Mouse (Mus musculus): ENCODE measurements around the gene Fetub. TPM values are rescaled to one million over a fixed set of nuclear protein-coding genes. Genes with fewer than 3 reads are reported as not detected.
"Not testable (repeated sequence)": the region's sequence is repeated elsewhere in the genome, so short reads cannot be mapped to it uniquely, and the experiment has no call there.

Fetub gene
- total and polyA plus RNA-seq, 3 experiments = 0.96 TPM; not detected in 2

DNA sequence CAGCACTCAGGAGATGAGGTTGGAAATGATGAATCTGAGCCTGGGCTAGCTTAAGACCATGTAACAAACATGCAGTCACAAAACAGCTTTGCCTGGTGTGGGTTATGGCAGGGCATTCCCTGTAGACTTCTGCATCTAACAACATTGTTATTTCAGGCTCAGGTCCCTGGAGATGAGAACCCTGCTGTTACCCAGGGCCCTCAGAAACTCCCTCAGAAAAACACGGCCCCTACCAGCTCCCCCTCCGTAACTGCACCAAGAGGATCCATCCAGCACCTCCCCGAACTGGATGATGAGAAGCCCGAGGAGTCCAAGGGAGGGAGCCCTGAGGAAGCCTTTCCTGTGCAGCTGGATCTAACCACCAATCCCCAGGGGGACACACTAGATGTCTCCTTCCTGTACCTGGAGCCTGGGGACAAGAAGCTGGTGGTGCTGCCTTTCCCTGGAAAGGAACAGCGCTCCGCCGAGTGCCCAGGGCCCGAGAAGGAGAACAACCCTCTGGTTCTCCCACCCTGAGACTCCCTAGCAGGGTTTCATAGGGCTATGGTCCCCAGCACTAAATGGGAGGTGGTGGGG lies 21.1 kb downstream of the Fetub start:
- no peak for TF ChIP-seq USF1 (IDR thresholded peaks at IDR 0.05; ENCODE audit: low read depth, low read length)
- no peak for TF ChIP-seq ETS1 (IDR thresholded peaks at IDR 0.05; ENCODE audit: low read depth, low read length)
- no peak for TF ChIP-seq CHD1 (IDR thresholded peaks at IDR 0.05; ENCODE audit: low read depth, low read length)
- no peak for TF ChIP-seq MEF2A (IDR thresholded peaks at IDR 0.05; ENCODE audit: extremely low read depth, insufficient replicate concordance, low read depth, low read length, poor library complexity, severe bottlenecking)
- no peak for TF ChIP-seq MAZ (IDR thresholded peaks at IDR 0.05; ENCODE audit: low read depth, low read length)
- TF ChIP-seq SMC3 (IDR thresholded peaks at IDR 0.05; ENCODE audit: low read depth, low read length) = no peak
- TF ChIP-seq SIN3A (IDR thresholded peaks at IDR 0.05; ENCODE audit: low read length) = no peak
- TF ChIP-seq MAFK (IDR thresholded peaks at IDR 0.05; ENCODE audit: borderline replicate concordance, low read depth, low read length) = no peak
- TF ChIP-seq TCF12 (IDR thresholded peaks at IDR 0.05; ENCODE audit: low read depth, low read length) = no peak
- TF ChIP-seq MYB (IDR thresholded peaks at IDR 0.05; ENCODE audit: low read depth, low read length) = no peak
- TF ChIP-seq BHLHE40 (IDR thresholded peaks at IDR 0.05; ENCODE audit: borderline replicate concordance, low read depth, low read length) = no peak
- TF ChIP-seq MAX (IDR thresholded peaks at IDR 0.05; ENCODE audit: low read length) = no peak
- no peak for TF ChIP-seq NELFE (IDR thresholded peaks at IDR 0.05; ENCODE audit: low read depth, low read length)
- Histone ChIP-seq H3K79me2 (ENCODE audit: control insufficient read depth, insufficient read depth, low read length, poor library complexity) (no peaks in the 10 kb centered on the region), H3K27ac (ENCODE audit: control insufficient read depth, low read depth, low read length) (no peak overlapping the region), H3K4me3 (ENCODE audit: control insufficient read depth in 1 of 2, insufficient read depth in 1 of 2, low read depth in 2 of 2, low read length in 2 of 2) (no peak overlapping the region), H3K27me3 (ENCODE audit: control insufficient read depth in 1 of 2, insufficient read depth in 2 of 2, low read length in 2 of 2) (no peaks in the 10 kb centered on the region; a peak in 2 of 4 replicates), H3K4me1 (ENCODE audit: control insufficient read depth in 1 of 2, insufficient read depth in 2 of 2, low read length in 2 of 2) (no peaks in the 10 kb centered on the region), H3K9me3 (replicated peaks; ENCODE audit: insufficient read depth, low read length) (no peaks in the 10 kb centered on the region), H3K9ac (ENCODE audit: control insufficient read depth, low read depth, low read length, poor library complexity, severe bottlenecking) (no peak overlapping the region), H3K36me3 (ENCODE audit: control insufficient read depth in 1 of 2, insufficient read depth in 2 of 2, low read length in 2 of 2) (no peaks in the 10 kb centered on the region)
- no peak for DNase-seq (ENCODE audit: low read depth, low spot score)

GRCm38 (mm10) chr16:22941825-22942476 lies 23.8 kb downstream of the Fetub start:
- H3K4me3 ChIP-seq (ENCODE audit: control insufficient read depth in 1 of 2, insufficient read depth in 1 of 2, low read depth in 2 of 2, low read length in 2 of 2); H3K36me3 ChIP-seq (ENCODE audit: control insufficient read depth in 1 of 2, insufficient read depth in 2 of 2, low read length in 2 of 2); DNase-seq (ENCODE audit: low read depth, low spot score); H3K4me1 ChIP-seq (ENCODE audit: control insufficient read depth in 1 of 2, insufficient read depth in 2 of 2, low read length in 2 of 2); H3K27ac ChIP-seq (ENCODE audit: control insufficient read depth, low read depth, low read length); H3K9ac ChIP-seq (ENCODE audit: control insufficient read depth, low read depth, low read length, poor library complexity, severe bottlenecking); H3K9me3 ChIP-seq (replicated peaks; ENCODE audit: insufficient read depth, low read length); H3K79me2 ChIP-seq (ENCODE audit: control insufficient read depth, insufficient read depth, low read length, poor library complexity); H3K27me3 ChIP-seq (ENCODE audit: control insufficient read depth in 1 of 2, insufficient read depth in 2 of 2, low read length in 2 of 2): not testable (repeated sequence)

GRCm38 (mm10) chr16:22947371-22947770 lies 29.2 kb downstream of the Fetub start:
- DNase-seq (ENCODE audit: low read depth, low spot score) = no peak
- Histone ChIP-seq H3K9me3 (replicated peaks; ENCODE audit: insufficient read depth, low read length) (no peaks in the 10 kb centered on the region), H3K4me1 (ENCODE audit: control insufficient read depth in 1 of 2, insufficient read depth in 2 of 2, low read length in 2 of 2) (no peaks in the 10 kb centered on the region), H3K9ac (ENCODE audit: control insufficient read depth, low read depth, low read length, poor library complexity, severe bottlenecking) (no peak overlapping the region), H3K36me3 (ENCODE audit: control insufficient read depth in 1 of 2, insufficient read depth in 2 of 2, low read length in 2 of 2) (no peaks in the 10 kb centered on the region), H3K27ac (ENCODE audit: control insufficient read depth, low read depth, low read length) (no peak overlapping the region), H3K79me2 (ENCODE audit: control insufficient read depth, insufficient read depth, low read length, poor library complexity) (no peaks in the 10 kb centered on the region), H3K27me3 (ENCODE audit: control insufficient read depth in 1 of 2, insufficient read depth in 2 of 2, low read length in 2 of 2) (no peaks in the 10 kb centered on the region), H3K4me3 (ENCODE audit: control insufficient read depth in 1 of 2, insufficient read depth in 1 of 2, low read depth in 2 of 2, low read length in 2 of 2) (no peak overlapping the region)
- TF ChIP-seq TBP (IDR thresholded peaks at IDR 0.05; ENCODE audit: low read depth, low read length) (no peak), ZC3H11A (IDR thresholded peaks at IDR 0.05; ENCODE audit: low read depth, low read length) (no peak), MAX (IDR thresholded peaks at IDR 0.05; ENCODE audit: low read length) (no peak), ETS1 (IDR thresholded peaks at IDR 0.05; ENCODE audit: low read depth, low read length) (no peak), USF2 (IDR thresholded peaks at IDR 0.05; ENCODE audit: borderline replicate concordance in 1 of 2, insufficient read depth in 1 of 2, low read depth in 1 of 2, low read length in 2 of 2) (no peak), E2F4 (IDR thresholded peaks at IDR 0.05; ENCODE audit: borderline replicate concordance, low read depth, low read length) (no peak), ZKSCAN1 (IDR thresholded peaks at IDR 0.05; ENCODE audit: low read depth, low read length) (no peak), ELF1 (IDR thresholded peaks at IDR 0.05; ENCODE audit: low read depth, low read length) (no peak)
